Mouse (Mus musculus) lung, embryonic 15.5 days (tissue): ENCODE data around the gene Morn1. TPM values are rescaled to one million over a fixed set of nuclear protein-coding genes. Genes with fewer than 3 reads are reported as not detected.

Source experiments
- ATAC-seq: fragments of 200-750 bp; cut with Nextera tagmentation; 2 replicates; pipeline ENCODE4 v1.8.0; 2017; ENCODE audit warnings: moderate number of reproducible peaks, borderline replicate concordance; ENCODE audit not compliant: low FRiP score, low TSS enrichment; ENCODE audit errors: extremely low read depth
- H3K27ac ChIP-seq: fragments of 300-500 bp; sonication (generic); 2 replicates; pipeline ENCODE4 v1.5.1; 2015; ENCODE audit warnings: moderate library complexity, mild to moderate bottlenecking, inconsistent platforms
- H3K27me3 ChIP-seq: fragments of 300-500 bp; sonication (generic); 2 replicates; pipeline ENCODE4 v1.6.1; 2015; ENCODE audit warnings: inconsistent platforms
- H3K36me3 ChIP-seq: fragments of 300-500 bp; sonication (generic); 2 replicates; pipeline ENCODE4 v1.6.1; 2015; ENCODE audit warnings: inconsistent platforms
- H3K4me1 ChIP-seq: fragments of 300-500 bp; sonication (generic); 2 replicates; pipeline ENCODE4 v1.6.1; 2015; ENCODE audit warnings: inconsistent platforms
- H3K4me2 ChIP-seq: fragments of 300-500 bp; sonication (generic); 2 replicates; pipeline ENCODE4 v1.6.1; 2015; ENCODE audit warnings: inconsistent platforms, mild to moderate bottlenecking, moderate library complexity
- H3K4me3 ChIP-seq: fragments of 300-500 bp; sonication (generic); 2 replicates; pipeline ENCODE4 v1.5.1; 2015; ENCODE audit warnings: mild to moderate bottlenecking, inconsistent platforms
- H3K9ac ChIP-seq: fragments of 300-500 bp; sonication (generic); 2 replicates; pipeline ENCODE4 v1.6.1; 2015; ENCODE audit warnings: inconsistent platforms
- H3K9me3 ChIP-seq: fragments of 300-500 bp; sonication (generic); 2 replicates; pipeline ENCODE4 v1.6.1; 2016; ENCODE audit warnings: inconsistent platforms
- WGBS: fragments of 180-500 bp; shearing (Covaris S2); methylation state at CpG from one replicate; pipeline ENCODE4 v1.1.7; 2015; 5-methylcytosine and 5-hydroxymethylcytosine counted together
- polyA plus RNA-seq: library from polyadenylated mRNA; unstranded; fragments of >200 nt; fragmentation: Nextera tagmentation; extraction: Ambion mirVana; gene quantifications from 2 replicates; pipeline ENCODE4 v1.2.1, GENCODE M21; 2015

Gene Morn1
- polyA plus RNA-seq, 1 experiment from 2014 or later = 7.7 TPM

GRCm38 (mm10) chr4:155144548-155145180 is 58.3 kb downstream of the Morn1 start:
- Histone ChIP-seq H3K4me3 (no peak overlapping the region), H3K27me3 (no peaks in the 10 kb centered on the region), H3K4me1 (peaks cover 64% of the 10 kb centered on the region), H3K4me2 (no peak overlapping the region), H3K9me3 (no peaks in the 10 kb centered on the region), H3K36me3 (no peaks in the 10 kb centered on the region), H3K27ac (peak overlapping the region; percentile 99), H3K9ac (no peak overlapping the region)
- ATAC-seq = peak; percentile 5; the same call in 1 of the 2 replicates
- WGBS = 43% methylated on average over 4 of the region's 4 CpGs

DNA sequence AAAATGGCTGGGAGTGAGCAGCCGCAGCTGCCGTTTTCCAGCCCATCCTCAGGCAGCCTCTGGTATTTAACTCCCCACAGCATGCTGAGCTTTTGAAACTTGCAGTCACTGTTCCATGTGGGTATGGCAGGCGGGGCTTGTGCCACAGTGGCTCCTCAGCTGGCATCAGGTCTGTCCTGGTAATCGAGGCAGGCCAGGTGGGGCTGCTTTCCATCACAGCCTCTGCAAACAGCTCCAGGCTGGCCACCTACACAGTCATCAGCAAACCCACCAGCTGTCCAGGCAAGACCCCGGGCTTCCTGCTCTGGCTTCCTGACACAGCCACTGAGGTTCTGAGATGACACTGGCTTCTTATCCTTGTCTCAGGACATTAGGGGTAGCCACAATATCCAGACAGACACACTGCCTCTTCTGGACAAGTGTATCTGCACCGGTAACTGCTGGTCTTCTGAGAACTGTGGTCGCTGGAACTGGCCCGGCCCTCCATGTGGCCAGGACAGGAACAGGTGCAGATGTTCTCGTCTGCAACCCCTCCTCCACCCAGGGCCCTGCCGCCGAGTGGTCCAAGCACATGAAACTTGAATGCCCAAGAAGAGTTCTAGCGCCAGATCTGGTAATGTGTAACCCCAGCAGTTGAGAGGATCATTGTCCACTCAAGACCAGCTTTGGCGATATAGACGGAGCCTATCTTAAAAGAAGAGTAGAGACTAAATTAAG is 59.9 kb downstream of the Morn1 start:
- Histone ChIP-seq H3K4me3 (no peak overlapping the region), H3K27me3 (no peaks in the 10 kb centered on the region), H3K4me1 (peaks cover 65% of the 10 kb centered on the region), H3K9ac (no peak overlapping the region), H3K4me2 (no peak overlapping the region), H3K36me3 (no peaks in the 10 kb centered on the region), H3K27ac (peak overlapping the region; percentile 30; the same call in 1 of the 2 replicates), H3K9me3 (no peaks in the 10 kb centered on the region)
- 58% methylated on average over 14 of the region's 14 CpGs for WGBS
- ATAC-seq = no peak

DNA sequence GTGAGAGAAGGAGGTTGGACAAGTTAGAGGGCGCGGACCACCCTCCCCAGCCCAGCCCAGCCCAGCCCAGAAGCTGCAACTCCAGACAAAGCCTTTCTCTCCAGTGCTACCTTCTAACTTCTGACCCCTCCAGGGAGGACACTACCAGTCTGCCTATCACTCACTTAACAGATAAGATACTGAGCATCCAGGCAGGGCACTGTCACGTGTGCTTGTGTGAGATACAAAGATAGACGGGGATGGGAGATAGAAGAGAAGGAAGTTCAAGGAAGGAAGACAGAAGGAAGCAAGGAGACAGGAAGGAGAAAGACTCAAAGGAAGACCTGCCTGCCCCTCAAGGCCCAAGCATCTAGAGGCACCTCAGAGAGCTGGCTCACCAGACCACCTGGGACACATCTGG is 62.1 kb downstream of the Morn1 start:
- no peaks in the 10 kb centered on the region for H3K9me3 ChIP-seq
- no peak for ATAC-seq
- WGBS = 49% methylated on average over 4 of the region's 4 CpGs
- peak overlapping the region; percentile 90 for H3K27ac ChIP-seq
- no peaks in the 10 kb centered on the region for H3K27me3 ChIP-seq
- no peak overlapping the region for H3K4me2 ChIP-seq
- H3K4me1 ChIP-seq = peaks cover 74% of the 10 kb centered on the region
- H3K4me3 ChIP-seq = no peak overlapping the region
- 0 out of 2 replicates have a peak, but pooled peaks cover 2% of the 10 kb centered on the region for H3K36me3 ChIP-seq
- H3K9ac ChIP-seq = no peak overlapping the region

GRCm38 (mm10) chr4:155148910-155149698 is 62.7 kb downstream of the Morn1 start:
- Histone ChIP-seq H3K4me3 (no peak overlapping the region), H3K9me3 (no peaks in the 10 kb centered on the region), H3K36me3 (0 out of 2 replicates have a peak, but pooled peaks cover 2% of the 10 kb centered on the region), H3K9ac (no peak overlapping the region), H3K4me1 (peaks cover 67% of the 10 kb centered on the region), H3K27me3 (no peaks in the 10 kb centered on the region), H3K4me2 (no peak overlapping the region; the same call in 1 of the 2 replicates), H3K27ac (peak overlapping the region; percentile 90)
- WGBS = 45% methylated on average over 8 of the region's 8 CpGs
- peak; percentile 22 for ATAC-seq

DNA sequence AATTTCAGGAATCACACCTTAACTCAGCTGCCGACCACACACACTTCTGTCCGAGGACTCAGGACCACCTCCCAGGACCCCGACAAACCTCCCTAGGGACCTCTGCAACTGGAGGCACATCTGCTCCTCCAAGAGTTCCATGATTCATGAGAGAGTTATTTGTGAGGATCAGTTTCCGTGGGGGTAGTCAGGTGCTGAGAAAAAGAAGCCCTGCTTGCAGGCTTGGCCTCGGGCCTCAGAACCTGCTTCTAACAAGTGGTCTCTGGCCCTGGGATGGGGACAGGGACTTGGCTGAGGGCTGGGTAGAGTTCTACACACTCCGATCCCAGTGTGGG is 63.5 kb downstream of the Morn1 start:
- 45% methylated on average over 6 of the region's 6 CpGs for WGBS
- Histone ChIP-seq H3K27me3 (no peaks in the 10 kb centered on the region), H3K4me1 (peaks cover 61% of the 10 kb centered on the region), H3K9ac (peak overlapping the region; percentile 41; the same call in 1 of the 2 replicates), H3K4me3 (peak overlapping the region; percentile 47; the same call in 1 of the 2 replicates), H3K4me2 (peak overlapping the region; percentile 84), H3K27ac (peak overlapping the region; percentile 90), H3K36me3 (0 out of 2 replicates have a peak, but pooled peaks cover 2% of the 10 kb centered on the region), H3K9me3 (no peaks in the 10 kb centered on the region)
- ATAC-seq = no peak

- Histone ChIP-seq H3K9ac (peak overlapping the region; percentile 66), H3K27ac (peak overlapping the region; percentile 90), H3K36me3 (peaks cover 2% of the 10 kb centered on the region; the same call in 1 of the 2 replicates), H3K27me3 (no peaks in the 10 kb centered on the region), H3K4me2 (peak overlapping the region; percentile 84), H3K4me3 (peak overlapping the region; percentile 47), H3K9me3 (no peaks in the 10 kb centered on the region), H3K4me1 (peaks cover 61% of the 10 kb centered on the region)
- peak; percentile 88 for ATAC-seq
- 5% methylated on average over 73 of the region's 73 CpGs for WGBS
Observed at GRCm38 (mm10) chr4:155150276-155151113, 64.1 kb downstream of the Morn1 start.

GRCm38 (mm10) chr4:155151221-155151788 is 64.9 kb downstream of the Morn1 start:
- peak overlapping the region; percentile 47 for H3K4me3 ChIP-seq
- no peak for ATAC-seq
- H3K4me2 ChIP-seq = peak overlapping the region; percentile 84
- peak overlapping the region; percentile 66 for H3K9ac ChIP-seq
- no peaks in the 10 kb centered on the region for H3K27me3 ChIP-seq
- no peaks in the 10 kb centered on the region for H3K9me3 ChIP-seq
- peaks cover 10% of the 10 kb centered on the region for H3K36me3 ChIP-seq
- peak overlapping the region; percentile 90 for H3K27ac ChIP-seq
- H3K4me1 ChIP-seq = peaks cover 57% of the 10 kb centered on the region
- whole genome bisulfite sequencing = 41% methylated on average over 12 of the region's 12 CpGs

DNA sequence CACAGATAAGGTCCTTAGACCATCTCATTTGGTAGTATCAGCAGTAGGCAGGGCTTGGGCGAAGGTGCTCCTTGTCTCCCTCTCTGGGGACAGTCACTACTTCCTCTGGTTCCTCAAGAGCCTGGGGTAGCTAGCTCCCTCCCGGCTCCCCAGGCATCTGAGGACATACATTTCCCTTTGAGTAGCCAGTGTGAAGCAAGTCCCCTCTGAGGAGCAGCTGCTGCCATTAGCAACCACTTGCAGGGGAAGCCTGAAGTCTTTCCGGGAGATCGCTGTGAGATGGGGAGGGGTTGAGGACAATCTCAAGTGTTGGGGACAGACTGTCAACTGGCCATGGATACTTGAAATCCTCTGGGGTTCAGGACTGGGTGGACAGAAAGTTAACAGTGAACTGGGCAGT is 65.5 kb downstream of the Morn1 start:
- peak overlapping the region; percentile 66; the same call in 1 of the 2 replicates for H3K9ac ChIP-seq
- no peaks in the 10 kb centered on the region for H3K9me3 ChIP-seq
- peak overlapping the region; percentile 90 for H3K27ac ChIP-seq
- ATAC-seq = no peak
- no peaks in the 10 kb centered on the region for H3K27me3 ChIP-seq
- 28% methylated on average over 4 of the region's 4 CpGs for WGBS
- H3K4me1 ChIP-seq = peaks cover 55% of the 10 kb centered on the region
- H3K4me3 ChIP-seq = no peak overlapping the region
- H3K36me3 ChIP-seq = peaks cover 15% of the 10 kb centered on the region
- H3K4me2 ChIP-seq = peak overlapping the region; percentile 84

DNA sequence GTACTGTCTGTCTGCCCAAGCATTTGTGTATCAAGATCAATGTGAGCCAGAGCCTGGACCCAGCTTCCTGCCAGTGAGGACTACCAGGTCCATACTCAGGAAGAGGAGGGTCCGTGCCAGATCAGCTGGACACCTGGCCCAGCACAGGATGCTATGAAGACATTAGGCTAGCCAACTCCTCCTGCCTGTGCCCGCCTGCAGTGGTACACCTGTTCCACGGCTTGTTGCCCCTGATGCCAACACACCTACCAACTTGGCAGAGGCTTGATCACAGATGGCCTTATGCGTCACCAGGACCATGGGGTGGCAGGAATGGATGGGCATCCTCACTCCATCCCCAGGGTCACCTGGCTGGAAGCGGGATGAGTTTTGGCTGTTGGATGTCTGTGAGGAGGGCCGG is 66.1 kb downstream of the Morn1 start:
- Histone ChIP-seq H3K4me3 (no peak overlapping the region), H3K9me3 (no peaks in the 10 kb centered on the region), H3K4me2 (peak overlapping the region; percentile 84; the same call in 1 of the 2 replicates), H3K9ac (no peak overlapping the region), H3K27me3 (no peaks in the 10 kb centered on the region), H3K27ac (peak overlapping the region; percentile 90), H3K36me3 (peaks cover 22% of the 10 kb centered on the region), H3K4me1 (peaks cover 55% of the 10 kb centered on the region)
- ATAC-seq = no peak
- 94% methylated on average over 6 of the region's 6 CpGs for WGBS

GRCm38 (mm10) chr4:155153389-155154072 is 67.2 kb downstream of the Morn1 start:
- no peaks in the 10 kb centered on the region for H3K27me3 ChIP-seq
- WGBS = 61% methylated on average over 3 of the region's 3 CpGs
- no peak overlapping the region for H3K4me2 ChIP-seq
- no peak overlapping the region for H3K4me3 ChIP-seq
- no peak overlapping the region for H3K27ac ChIP-seq
- H3K9ac ChIP-seq = no peak overlapping the region
- H3K36me3 ChIP-seq = peaks cover 32% of the 10 kb centered on the region
- no peaks in the 10 kb centered on the region for H3K9me3 ChIP-seq
- peaks cover 48% of the 10 kb centered on the region for H3K4me1 ChIP-seq
- no peak for ATAC-seq
